Mouse (Mus musculus) layer of hippocampus, postnatal 10 days (tissue): ENCODE data around the gene Colgalt2. TPM values are rescaled to one million over a fixed set of nuclear protein-coding genes. Genes with fewer than 3 reads are reported as not detected.

Experiments used
- DNase-seq, 2 experiments: peaks; one replicate each; pipeline ENCODE4 v3.0.0; 2021; ENCODE audit warnings: low spot score in 2 of 2
- total RNA-seq, 2 experiments: library from RNA; stranded (reverse); gene quantifications; 2 replicates each; pipeline ENCODE4 v1.2.3; 2021

The Colgalt2 gene
- total RNA-seq, 2 experiments from 2014 or later: 9.7 to 10.1 TPM

DNA sequence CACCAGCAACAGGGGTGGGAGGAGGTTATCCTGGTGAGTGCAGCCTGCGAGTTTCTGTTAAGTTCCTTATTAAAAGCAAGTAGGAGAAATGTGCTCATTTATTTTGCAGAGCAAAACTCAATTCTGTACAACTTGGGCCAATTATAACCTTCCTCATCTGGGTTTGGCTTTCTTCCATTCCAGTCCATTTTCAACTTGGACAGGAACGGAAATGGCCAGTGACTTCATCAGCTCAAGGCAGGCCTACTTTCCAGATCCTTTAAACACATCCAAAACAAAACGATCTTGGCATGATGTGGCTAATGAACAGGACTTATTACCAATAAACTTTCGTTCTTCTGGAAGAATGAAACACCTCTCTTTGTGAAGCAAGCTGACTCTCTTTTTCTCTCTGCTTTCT, 76.5 kb downstream of the Colgalt2 start:
- DNase-seq: no peak

DNA sequence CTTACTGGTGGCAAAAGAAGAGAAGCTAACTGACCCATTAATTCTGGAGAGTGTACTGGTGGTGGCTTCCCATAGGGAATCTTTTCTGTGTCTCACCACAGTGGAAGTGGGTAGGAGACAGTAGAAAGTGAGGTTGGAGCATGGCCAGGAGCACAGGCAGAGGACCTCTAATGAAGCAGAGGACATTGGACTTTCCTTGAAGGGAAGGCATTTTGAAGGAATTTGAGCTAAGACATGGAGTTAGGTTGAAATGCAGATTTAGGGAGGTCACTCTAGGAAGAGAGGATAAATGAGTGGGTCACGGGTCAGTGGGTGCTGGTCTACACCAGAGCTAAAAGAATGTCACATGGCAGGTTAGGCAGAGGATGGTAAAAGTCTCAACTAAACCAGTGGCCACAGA, 91.2 kb downstream of the Colgalt2 start:
- no peak for DNase-seq

DNA sequence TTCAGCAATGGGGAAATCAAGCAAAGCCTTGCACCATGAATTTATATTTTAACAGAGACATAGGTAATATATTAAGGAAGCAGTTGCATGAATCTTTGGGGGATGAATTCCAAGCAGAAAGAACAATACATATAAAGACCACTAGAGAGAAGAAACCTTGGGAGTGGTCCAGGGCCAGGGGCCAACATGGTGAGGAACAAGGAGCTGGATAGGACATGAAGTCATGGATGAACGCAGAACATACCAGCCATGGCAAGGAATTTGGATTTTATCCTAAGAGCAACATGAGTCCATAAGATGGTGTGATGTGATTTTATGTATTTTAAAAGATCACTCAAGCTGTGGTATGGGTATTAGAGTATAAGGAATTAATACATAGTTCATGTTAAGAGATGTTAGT, 92.6 kb downstream of the Colgalt2 start:
- no peak for DNase-seq

DNA sequence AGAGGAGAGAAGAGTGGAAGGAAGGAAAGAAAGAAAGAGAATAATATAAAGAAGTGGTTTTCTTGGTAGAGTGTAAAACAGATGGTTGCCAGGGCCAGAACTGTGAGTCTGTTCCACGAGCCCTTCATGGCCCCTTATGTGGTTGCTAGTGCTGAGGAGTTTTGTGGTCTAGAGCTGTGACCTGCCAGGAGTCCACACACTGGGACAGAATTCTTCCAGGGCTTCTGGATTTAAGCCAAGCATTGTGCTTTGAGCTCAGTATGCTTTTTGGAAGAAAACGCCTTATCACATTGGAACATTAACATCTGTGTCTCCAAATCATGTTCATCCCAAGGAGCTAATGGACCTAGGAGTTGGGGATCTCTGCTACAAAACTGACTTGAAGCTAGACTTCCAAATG, 97.2 kb downstream of the Colgalt2 start:
- no peak for DNase-seq

DNA sequence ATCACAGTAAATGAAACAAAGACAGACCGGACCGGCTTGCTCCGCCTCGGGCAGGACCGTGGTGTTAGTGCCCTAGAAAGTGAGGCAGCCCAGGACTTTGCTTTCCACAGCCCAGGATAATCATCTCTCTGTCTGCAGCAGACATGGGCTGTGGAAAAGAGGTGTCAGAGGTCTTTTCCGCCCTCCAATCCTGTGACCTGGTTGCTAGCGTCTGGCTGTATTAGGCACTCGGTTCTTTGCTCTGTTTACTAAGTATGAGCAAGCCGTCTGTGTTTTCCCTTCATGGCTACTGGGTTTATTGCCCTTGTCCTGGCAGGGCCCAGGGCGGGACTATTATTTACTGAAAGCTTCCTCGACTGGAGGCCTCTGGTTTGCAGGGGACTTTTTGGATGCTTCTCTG, 98.0 kb downstream of the Colgalt2 start:
- no peak for DNase-seq

DNA sequence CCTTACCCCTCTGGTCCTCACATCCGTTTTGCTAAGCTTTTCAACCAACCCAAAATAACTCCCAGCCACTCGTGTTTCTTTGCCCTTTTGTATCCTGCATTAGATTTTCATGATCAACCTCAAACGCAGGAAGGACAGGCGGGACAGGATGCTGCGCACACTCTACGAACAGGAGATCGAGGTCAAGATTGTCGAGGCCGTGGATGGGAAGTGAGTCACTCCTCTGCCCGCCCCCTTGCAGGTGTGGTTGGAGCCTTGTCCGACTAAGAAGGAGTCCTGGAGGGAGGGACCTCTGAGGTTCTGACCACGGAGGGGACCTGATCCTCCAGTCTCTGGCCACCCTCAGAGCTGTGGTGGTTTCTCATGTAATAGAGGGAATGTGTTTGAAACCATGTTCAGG, 100.2 kb downstream of the Colgalt2 start:
- DNase-seq: no peak

DNA sequence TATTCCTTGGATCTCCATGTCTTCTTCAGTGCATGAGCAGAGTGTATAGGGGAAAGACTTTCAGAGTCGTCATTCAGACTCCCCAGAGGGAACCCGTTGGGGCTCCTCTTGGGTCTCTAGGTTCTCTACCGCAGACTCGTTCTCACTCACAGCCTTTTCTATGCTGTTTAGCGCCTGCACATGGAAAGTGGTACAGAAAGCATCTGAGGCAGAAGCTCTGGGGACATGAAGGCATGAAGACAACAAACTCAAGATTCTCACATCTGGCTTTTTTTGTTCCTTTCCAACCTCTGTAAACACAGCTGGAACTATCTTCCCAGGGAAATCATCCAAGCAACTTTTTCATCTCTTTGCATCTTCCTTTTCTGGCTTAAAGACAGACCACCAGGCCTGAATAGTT, 106.5 kb downstream of the Colgalt2 start:
- no peak for DNase-seq

DNA sequence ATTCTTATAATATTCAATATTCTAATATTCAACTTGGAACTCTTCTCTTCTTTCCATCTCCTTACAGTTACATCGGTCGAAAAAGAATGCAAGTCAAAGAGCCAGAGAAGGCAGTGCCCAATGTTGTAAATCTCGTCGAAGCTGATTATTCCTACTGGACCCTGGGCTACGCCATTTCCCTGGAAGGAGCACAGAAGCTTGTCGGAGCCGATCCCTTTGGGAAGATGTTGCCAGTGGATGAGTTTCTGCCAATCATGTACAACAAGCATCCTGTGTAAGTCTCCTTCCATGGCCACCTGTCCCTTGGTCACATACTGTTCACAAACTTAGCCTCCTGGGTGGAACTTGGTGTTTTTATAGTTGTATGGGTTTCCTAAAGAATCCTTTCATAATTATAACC, 107.1 kb downstream of the Colgalt2 start:
- no peak for DNase-seq

DNA sequence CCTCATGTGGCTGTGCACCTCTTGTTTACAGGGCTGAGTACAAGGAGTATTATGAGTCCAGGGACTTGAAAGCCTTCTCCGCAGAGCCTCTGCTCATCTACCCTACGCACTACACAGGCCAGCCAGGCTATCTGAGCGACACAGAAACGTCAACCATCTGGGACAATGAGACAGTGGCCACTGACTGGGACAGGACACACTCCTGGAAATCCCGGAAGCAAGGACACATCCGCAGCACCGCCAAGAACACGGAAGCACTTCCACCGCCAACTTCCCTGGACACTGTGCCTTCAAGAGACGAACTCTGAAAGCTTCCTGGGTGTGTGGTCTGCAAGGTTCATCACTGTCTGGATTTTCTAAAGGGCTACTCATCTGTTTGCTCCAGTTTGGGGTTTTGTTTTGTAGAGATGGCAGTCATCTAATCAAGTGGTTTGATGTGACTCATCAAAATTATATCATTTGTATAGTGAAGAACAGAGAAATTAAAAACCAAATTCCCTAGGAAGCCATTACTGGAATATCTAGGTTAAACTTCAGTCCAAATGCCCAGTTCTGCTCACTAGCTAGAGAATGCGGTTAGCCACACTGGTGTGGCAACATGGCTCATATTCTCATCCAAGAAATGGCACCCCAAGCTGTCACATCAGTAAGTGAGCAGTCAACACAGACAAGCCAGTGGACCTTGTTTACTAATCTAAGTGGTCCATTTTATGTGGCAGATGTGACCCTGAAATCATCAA, 109.0 kb downstream of the Colgalt2 start:
- no peak for DNase-seq

DNA sequence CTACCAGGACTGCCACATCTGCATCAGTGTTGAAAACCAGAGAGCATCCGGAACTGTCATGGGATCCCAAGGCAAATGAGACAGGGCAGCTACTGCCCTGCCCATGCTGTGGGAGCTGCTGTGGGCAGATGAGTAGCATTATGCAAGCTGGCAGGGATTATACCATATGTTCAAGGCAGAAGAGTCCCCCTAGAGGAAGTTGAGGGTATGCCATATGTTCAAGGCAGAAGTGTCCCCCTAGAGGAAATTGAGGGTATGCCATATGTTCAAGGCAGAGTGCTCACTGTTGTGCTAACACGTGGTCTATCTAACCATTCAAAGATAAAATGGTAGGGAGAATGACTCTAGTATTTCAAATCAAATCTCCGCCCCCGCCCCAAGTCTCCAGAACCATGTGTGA, 111.6 kb downstream of the Colgalt2 start:
- DNase-seq: no peak

DNA sequence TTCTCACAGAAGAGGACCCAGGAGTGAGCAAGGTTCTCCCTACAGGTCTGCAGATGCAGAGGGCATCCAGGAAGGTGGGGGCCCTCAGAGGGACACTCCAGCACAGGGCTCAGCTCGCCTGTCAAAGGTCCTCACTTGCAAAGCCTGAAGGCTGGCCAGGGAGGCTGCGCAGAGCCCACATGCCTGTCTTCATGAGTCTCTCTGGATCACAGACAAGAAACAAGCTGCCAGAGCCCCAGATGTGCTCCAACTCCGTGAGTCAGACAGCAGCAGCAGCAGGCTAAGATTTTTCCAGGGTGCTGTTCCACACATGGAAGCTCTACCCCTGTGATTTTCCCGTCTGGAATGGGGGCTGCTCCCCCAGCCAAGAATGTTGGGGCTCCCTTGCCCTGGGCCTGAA, 114.6 kb downstream of the Colgalt2 start:
- DNase-seq: no peak

DNA sequence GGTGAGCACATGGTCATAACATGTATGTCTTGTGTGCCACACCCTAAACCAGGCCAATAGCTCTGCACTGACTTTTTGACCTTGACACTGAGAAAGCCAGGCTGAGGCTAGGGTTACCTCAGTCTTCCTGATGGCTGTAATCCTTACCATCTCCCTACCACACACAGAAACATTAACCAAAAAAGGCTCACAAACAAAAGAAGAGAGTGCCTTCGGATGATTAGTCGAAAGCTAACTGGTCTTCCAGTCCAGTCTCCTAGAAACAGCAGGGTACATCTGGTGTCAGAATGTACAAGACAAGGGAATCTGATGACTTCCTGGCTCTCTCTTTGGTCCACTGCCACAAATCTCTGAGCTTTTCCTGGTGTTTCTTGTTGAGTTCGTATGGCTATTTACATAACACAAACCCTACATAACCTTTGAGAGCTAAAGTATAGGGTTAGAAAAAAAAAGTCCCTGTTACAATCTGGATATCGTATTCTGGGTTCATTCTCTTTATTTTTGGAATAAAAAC, 117.5 kb downstream of the Colgalt2 start:
- DNase-seq: no peak

DNA sequence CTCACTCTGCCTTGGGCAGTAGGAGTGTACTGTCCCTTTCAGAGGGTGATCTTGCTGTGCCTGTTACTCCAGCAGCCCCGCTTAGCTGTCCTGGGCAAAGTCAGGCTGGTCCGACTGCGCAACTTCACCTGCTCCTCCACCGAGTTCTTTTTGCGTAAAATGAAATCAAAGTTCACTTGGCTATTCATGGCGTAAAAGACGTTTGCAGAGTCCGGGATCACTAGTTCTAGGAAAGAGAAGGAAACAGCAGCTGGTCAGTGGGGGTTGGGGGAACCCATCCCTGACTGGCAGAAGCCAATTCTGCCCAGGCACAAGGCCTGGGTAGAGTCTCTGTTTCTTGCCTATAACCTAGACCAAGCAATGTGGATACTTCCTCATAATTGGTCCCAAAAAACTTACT, 119.3 kb downstream of the Colgalt2 start:
- no peak for DNase-seq

DNA sequence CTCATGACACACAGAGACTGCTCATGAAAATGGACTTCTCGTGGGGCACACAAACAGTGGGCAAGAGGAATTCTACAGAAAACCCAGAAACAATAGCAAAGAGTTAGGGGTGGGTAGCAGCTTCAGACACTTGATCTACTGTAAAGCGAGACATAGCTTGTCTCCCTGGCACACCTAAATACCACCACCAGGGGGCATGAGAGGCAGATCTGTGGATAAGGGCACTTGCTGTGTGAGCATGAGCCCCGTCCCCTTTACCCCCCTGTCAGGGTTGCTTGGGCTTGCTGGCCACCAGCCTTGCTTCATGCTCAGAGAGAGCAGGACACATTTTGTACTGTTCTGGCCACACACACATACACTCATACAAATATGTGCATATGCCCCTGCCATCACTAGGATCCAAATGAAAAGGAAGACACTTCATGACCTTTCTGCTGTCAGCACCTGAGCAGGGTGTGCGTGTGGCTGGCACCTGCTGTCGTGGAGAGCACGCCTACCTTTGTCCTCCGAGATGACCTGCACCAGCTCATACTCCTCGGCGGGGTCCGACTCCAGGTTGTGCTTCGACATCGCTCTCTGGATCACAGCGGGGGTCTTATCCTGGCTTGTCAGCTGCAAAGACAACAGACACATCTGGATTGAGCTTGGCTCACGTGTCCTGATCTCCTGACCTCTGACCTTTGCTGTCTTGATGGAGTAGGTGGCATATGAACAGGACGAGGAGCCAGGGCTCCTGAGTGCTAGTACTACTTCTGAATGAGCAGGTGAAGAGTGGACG, 121.4 kb downstream of the Colgalt2 start:
- peak; percentile 66 to 74 for DNase-seq

DNA sequence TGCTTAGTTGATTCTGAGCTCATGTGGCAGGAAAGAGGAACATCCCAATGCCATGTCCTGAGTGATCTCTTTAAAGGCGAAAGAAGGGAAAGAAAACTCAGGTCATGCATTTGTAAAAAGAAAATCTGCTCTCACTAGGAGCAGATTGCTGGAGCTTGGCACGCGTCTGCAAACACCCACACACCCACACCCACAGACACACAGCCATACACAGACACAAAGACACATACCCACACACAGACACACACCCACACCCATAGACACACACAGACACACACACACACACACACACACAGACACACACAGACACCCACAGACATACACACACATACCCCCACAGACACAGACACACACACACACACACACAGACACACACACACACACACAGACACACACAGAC, 122.6 kb downstream of the Colgalt2 start:
- DNase-seq: no peak

DNA sequence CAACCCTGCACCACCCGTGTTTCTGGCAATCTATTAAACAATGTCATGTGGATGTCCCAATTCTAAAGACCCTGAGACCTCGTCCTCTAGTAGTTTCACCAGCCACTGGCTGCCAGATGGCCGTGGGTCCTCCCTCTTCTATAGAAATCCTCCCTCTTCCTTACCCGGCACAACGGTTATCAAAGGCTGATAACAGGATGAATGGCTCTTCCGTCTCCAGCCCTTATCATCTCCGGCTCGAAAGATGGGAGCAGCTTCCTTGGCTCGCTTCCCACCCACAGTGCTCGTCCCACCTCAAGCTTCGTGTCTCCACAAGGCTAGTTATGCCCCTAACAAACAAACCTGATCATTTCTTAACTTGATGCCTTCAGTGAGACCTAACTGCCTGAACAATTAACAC, 123.7 kb downstream of the Colgalt2 start:
- DNase-seq: no peak

DNA sequence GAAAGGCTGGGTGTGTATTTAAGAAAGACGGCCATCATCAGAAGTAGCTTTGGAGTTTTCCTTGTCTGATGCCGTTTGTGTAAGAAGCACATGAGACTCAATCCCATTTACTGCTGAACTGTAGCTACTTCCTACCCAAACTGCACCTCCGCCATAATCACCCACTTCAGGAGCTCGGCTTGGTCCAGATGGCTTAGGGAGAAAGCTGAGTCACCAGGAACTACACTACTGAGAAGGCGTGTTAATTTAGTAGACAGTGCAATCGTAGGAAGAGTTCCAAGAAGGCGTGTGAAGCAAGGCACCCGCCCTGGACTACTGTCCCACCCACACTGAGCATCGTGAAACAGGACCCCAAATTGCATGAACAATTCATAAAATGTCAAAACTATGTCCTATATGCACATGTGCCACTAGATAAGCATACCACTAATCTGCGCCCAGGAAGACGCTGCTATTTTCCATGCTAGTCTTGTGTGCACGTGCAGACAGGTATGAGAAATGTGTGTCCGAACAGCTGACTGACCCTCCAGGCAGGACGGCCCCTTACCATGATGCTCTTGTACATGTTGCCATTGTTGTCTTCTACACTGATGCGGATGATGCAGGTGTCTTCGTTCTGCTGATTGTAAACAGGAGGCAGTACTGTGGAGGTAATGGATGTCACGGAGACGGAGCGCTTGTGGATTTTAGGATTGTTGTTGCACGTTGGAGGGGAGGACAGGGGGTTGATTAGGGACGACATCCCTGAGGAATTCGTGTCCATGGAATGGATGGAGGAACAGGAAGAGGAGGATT, 124.7 kb downstream of the Colgalt2 start:
- DNase-seq: no peak

DNA sequence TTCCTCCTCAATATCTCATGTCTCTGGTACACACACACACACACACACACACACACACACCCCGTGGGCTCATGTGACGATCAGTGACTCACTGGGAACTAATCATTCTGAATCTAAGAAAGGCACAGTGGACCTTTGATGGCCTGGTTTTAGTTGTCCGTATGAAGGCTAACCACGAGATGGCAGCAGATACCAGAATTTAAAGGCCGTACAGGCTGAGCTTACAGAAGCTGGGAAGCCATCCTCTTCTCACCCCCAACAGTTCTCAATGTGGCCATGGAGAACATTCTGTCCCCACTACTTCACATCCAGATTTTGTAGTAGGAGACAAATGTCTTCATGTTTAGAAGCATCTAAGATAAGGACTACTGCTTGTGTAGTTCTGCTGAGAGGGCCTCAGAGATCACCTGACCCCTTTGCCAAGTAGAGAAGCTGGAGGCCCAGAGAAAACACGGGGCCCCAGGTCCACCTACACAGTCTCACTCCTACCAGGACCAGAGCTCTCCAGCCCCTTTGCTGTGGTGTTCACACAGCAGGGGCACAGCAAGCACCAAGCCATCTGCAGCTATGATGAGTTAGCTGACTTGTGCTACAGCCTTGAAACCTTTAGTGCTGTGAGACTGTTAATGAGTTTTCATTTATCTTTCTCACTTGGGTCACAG, 125.5 kb downstream of the Colgalt2 start:
- DNase-seq: peak; percentile 77 to 82

DNA sequence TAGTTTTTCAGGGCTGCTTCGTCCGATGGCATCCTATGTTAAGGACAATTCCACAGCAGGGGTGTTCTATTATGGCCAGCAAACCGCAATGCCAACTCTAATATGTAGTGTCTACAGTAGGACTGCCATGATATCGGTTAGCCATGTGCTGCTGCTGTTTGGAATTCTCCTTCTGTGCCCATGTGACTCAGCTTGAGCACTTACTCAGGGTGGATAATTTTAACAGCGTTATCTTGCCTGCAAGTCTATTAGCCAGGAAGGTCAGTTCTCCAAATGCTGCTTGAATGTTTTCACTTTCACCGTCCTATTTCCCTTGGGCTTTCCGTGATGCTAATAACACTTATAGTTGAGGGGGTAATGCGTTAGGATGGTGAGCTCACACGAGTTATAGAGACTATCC, 126.5 kb downstream of the Colgalt2 start:
- no peak for DNase-seq

DNA sequence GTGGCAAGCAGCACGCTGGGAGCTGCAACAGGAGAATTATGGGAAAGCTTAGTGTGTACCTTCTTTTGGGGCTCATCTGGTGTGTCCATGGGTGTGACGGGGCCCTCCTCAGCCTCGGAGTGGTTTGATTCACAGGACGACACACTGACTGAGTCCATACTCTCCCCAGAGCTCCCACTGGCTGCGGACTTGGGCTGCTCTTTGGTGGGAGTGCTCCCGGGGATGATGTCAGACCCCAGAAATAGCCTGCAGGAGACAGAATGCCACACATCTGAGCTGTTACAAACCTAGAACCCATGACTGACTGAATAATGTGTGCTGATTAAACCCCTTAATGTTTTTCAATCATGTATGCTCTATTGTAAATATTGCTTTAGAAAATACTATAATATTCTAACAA, 128.6 kb downstream of the Colgalt2 start:
- DNase-seq: no peak

DNA sequence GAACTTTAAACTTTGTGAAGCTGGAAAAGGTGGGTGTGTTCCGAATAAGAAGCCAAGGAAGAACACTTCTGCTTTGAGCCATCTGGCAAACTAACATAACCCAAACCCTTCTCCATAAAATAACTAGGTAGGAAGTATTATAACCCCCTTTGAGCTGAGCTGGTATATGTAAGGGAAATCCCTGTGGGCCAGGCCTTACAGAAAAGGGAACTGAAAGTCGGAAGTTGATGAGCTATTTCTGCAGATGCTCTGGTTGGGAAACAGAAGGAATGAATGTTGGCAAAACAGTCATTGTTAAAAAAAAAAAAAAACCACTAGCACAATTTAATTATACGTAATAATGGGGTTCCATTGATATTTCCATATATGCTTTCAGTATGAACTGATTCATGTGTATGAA, 129.1 kb downstream of the Colgalt2 start:
- no peak for DNase-seq
